Mouse (Mus musculus): ENCODE data around the gene Cwc25.

DNA sequence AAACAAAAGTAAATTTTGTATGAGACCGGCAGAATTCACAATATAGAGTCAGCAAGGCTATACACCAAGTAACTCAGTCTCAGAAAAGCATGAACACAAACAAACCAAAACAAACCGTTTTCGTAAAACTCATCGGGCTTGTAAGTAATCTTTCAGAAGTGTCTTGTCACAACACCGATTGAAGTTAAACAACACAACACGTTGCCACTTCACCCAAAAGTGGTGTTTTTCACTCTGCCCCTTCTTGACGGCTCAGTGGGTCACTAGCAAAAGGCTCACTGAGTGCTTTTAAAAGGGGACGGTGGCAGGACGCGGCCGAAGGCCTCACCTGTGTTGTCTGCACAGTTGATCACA lies 15.1 kb upstream of the Cwc25 start:
- TF ChIP-seq CTCF (IDR thresholded peaks at IDR 0.05; ENCODE audit: control insufficient read depth, insufficient read depth, insufficient read length) (no peak), MYOG (IDR thresholded peaks at IDR 0.05; ENCODE audit: control insufficient read depth, extremely low read depth, insufficient read length) (no peak)

Measured in C2C12 (cell line).